Mouse (Mus musculus) thymus, postnatal 4 days (tissue): ENCODE measurements around the gene Cdk6.
"Not testable (repeated sequence)": the region's sequence is repeated elsewhere in the genome, so short reads cannot be mapped to it uniquely, and the experiment has no call there.

Experiments
- DNase-seq: peaks from one replicate; pipeline ENCODE4 v3.0.0; 2021

Gene Cdk6

GRCm38 (mm10) chr5:3341111-3341911 is at the start of gene Cdk6:
Gene Cdk6, plus strand, starts transcription at chr5:3341485.
- DNase-seq, result peak; percentile 83

- no peak for DNase-seq
Observed at GRCm38 (mm10) chr5:3293666-3294065, 47.6 kb upstream of the Cdk6 start.

GRCm38 (mm10) chr5:3300801-3301457 is 40.4 kb upstream of the Cdk6 start:
- DNase-seq, result peak; percentile 50

DNA sequence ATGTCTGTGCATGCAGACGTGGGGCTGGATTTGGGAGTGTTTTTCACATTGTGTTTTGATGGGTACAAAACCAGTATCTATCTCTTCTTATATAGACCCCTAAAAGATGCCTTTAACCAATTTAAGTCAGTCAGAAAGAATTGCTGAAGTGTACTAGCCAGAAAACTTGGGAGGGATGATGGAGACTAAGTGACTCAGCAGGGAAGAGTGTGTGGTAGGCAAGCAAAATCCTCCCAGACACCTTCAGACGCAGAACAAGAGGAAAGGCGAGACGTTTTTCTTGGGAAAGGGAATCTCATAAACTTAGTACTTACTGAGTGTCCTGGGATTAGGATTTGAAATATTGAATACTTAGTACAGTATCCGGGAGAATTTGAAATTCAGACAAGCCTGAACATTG is 39.8 kb upstream of the Cdk6 start:
- DNase-seq, result no peak

DNA sequence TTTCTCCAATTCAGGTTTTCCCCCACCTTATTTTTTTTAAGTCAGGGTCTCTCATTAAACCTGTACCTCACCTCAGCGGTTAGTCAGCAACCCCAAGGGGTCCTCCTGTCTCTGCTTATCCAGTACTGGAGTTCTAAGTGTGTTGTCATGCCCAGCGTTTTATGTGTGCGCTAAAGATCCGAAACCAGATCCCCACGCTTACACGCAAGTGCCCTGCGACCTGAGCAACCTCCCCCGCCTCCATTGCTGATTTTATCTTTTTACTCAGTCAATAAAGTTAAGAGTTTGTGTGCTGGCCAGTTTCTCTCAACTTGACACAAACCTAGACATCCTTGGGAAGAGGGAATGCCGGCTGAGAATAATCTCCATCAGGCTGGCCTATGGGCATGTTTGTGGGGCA is 37.4 kb upstream of the Cdk6 start:
- no peak for DNase-seq

- no peak for DNase-seq
Observed at GRCm38 (mm10) chr5:3306146-3306545, 35.1 kb upstream of the Cdk6 start.

DNA sequence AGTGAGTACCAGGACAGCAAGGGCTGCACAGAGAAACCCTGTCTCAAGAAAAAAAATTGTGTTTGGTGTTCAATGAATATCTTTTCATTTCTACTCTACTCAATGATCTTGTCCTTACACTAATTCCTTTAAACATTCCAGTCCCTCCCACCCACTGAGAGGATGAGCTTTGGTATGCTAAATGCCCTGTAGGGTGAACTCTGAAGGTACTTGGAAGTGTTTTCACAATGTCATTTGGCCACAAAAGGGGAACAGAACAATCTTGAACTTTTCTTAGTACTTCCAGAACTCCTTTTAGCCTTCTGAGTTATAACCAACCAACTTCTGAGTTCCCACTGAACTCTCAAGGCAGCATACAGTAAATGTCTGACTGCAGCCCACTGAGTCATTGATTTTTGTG is 32.2 kb upstream of the Cdk6 start:
- no peak for DNase-seq

GRCm38 (mm10) chr5:3309587-3309986 is 31.7 kb upstream of the Cdk6 start:
- DNase-seq, result no peak

DNA sequence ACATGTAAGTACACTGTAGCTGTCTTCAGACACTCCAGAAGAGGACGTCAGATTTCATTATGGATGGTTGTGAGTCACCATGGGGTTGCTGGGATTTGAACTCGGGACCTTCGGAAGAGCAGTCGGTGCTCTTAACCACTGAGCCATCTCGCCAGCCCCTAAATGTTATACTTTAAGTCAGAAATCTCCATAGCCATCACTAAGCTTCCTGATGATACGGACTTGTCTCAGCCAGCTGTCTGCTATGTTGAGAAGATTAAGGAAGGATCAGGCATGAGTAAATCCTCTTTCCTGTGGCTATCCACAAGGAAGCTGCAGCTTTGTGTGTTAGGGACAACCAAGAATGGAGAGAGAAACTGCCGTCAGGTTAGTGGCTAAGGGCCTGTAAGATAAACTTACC is 30.1 kb upstream of the Cdk6 start:
- DNase-seq, result not testable (repeated sequence)

DNA sequence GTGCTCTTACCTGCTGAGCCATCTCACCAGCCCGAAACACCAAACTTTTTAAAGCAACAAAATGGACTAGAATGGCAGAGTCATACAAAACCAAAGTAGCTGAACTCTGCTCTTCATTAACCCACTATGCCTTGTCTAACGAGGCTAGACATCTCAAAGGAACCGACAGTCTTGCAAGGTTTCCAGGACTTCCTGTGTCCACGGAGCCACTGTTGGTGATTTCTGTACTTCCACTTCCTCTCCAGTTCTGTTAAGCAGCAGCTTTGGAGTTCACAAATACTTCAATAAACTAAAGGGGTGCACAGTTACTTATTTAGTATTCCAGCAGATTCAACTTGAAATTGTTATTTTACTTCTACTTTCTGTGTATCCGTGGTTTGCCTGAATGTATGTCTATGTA is 23.6 kb upstream of the Cdk6 start:
- DNase-seq, result not testable (repeated sequence)

- no peak for DNase-seq
Observed at GRCm38 (mm10) chr5:3320225-3320624, 21.1 kb upstream of the Cdk6 start.

DNA sequence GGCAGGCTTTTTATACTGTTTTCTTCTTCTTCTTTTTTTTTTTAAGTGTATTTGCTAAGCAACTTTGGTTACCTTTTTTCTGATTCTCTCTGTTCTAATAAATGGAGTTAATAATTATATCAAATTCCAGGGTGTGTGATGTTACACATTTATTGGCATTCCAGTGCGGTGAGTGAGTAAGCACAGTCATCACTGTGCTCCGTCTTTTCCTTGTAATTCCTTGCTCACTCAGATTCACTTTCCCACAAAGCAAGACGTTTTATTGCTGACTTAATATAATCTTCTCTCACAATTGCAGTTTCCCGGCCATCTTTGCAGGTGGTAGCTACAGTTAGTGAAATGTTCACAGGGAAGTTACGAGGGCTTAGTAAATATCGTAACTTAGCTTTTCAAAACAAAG is 19.2 kb upstream of the Cdk6 start:
- DNase-seq, result no peak

GRCm38 (mm10) chr5:3324116-3324515 is 17.2 kb upstream of the Cdk6 start:
- no peak for DNase-seq

GRCm38 (mm10) chr5:3329361-3329760 is 11.9 kb upstream of the Cdk6 start:
- no peak for DNase-seq

- no peak for DNase-seq
Observed at GRCm38 (mm10) chr5:3330932-3331331, 10.4 kb upstream of the Cdk6 start.

DNA sequence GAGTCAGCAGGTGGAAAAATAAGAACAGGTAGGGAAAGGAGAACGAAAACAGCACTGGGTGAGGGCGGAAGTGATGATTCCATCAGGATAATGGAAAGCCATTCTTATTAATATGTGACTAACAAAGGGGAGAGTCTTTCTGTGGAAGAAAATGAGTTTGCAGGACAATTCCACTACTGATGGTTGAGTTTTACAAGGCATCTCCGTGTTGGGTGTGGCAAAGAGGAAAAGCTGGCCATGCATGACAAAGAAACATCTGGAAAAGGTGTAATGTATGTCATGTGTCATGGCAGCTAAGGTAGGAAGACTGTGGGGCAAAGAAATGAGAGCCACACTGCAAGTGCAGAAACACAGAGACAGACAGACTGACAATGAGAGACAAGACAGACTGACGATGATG is 8.3 kb upstream of the Cdk6 start:
- DNase-seq, result not testable (repeated sequence)

GRCm38 (mm10) chr5:3340340-3341058 is 786 bp upstream of the Cdk6 start:
- not testable (repeated sequence) for DNase-seq

DNA sequence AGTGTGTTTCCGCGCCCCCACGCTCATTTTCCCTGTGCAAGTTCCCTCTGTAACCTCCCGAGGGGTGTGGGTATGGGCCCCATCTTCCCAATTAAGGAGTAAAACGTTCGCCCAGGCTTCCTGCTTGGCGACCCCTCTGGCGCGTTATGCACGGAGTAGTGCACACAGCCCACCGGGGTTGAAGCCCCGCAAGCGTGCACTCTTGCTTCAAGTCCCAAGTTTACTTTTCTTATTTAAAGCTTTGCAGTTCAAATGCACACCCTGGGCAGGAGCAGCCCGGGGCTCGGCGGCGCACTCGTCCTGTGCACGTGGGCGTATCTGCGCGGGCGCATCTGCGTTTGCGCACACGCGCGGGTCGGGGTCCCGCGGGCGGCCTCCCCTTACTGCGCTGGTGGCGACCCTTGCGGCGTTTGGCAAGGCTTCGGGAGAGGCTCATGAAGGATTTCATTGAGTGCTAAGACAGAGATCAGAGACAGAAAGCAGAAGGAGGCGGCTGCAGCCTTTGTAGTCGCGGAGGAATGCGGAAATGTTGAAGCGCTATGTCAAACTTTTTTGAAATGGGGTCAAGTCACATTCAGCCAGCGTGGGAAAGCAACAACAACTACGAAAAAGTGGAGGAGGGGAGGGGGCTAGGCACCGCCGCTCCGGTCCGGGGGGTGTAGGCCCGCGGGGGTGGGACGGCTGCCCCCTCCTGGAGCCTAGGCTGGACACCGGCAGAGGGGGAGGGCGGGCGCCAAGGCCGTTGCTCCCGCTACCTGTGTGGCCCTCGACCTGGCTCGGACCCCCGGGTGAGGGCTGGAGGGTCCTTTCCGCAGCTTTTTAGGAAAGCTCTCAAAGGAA is 866 bp downstream of the Cdk6 start:
- peak; percentile 80 for DNase-seq

- peak; percentile 70 for DNase-seq
Observed at GRCm38 (mm10) chr5:3342771-3343565, 1.7 kb downstream of the Cdk6 start.

- DNase-seq, result peak; percentile 79
Observed at GRCm38 (mm10) chr5:3343566-3344080, 2.3 kb downstream of the Cdk6 start.

DNA sequence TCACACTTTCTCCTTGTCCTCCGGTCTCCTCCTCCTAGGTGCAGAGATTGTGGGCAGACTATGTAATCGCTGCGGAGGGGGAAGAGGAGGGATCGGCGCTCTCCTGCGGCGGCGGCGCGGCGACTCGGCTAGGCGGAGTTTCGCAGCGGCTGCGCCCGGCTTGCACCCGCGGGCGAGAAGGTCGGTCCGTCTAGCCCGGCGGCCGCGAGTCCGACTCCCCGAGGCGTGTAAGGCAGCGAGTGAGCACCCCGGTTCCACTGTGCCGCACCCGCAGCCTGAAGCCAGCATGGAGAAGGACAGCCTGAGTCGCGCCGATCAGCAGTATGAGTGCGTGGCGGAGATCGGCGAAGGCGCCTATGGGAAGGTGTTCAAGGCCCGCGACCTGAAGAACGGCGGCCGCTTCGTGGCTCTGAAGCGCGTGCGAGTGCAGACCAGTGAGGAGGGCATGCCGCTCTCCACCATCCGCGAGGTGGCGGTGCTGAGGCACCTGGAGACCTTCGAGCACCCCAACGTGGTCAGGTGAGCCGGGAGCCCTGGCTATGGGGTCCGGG is 2.9 kb downstream of the Cdk6 start:
- DNase-seq, result peak; percentile 93
